Mouse (Mus musculus) heart, adult 2 months (tissue): ENCODE data around the gene Sprtn. TPM values are rescaled to one million over a fixed set of nuclear protein-coding genes. Genes with fewer than 3 reads are reported as not detected.

ENCODE experiments used
- DNase-seq, 2 experiments: peaks; one replicate each; pipeline ENCODE4 v3.0.0; 2021
- H3K27ac ChIP-seq: fragments of 200-600 bp; 2 replicates; pipeline ENCODE4 v1.8.1; 2022
- H3K27me3 ChIP-seq: fragments of 200-500 bp; 2 replicates; pipeline ENCODE4 v1.6.1; 2012; ENCODE audit warnings: mild to moderate bottlenecking, low read length, inconsistent platforms, mixed read lengths; ENCODE audit not compliant: control insufficient read depth, insufficient read depth
- H3K36me3 ChIP-seq: fragments of 200-500 bp; 2 replicates; pipeline ENCODE4 v1.6.1; 2012; ENCODE audit warnings: low read length, inconsistent platforms; ENCODE audit not compliant: control insufficient read depth, insufficient read depth
- H3K4me1 ChIP-seq: fragments of 200-500 bp; 2 replicates; pipeline ENCODE4 v1.6.1; 2011; ENCODE audit warnings: low read length; ENCODE audit not compliant: control insufficient read depth, insufficient read depth
- H3K4me3 ChIP-seq: fragments of 200-600 bp; 2 replicates; pipeline ENCODE4 v1.8.1; 2022
- H3K79me2 ChIP-seq: fragments of 200-500 bp; replicated peaks from 2 replicates; pipeline ENCODE4 v1.6.1; 2012; ENCODE audit warnings: mild to moderate bottlenecking, inconsistent platforms, low read length, moderate library complexity, mixed read lengths; ENCODE audit not compliant: control insufficient read depth, insufficient read depth
- H3K9ac ChIP-seq: fragments of 200-500 bp; 2 replicates; pipeline ENCODE4 v1.6.1; 2012; ENCODE audit warnings: low read depth, mild to moderate bottlenecking, control low read depth, inconsistent platforms, low read length, mixed read lengths
- CTCF ChIP-seq: fragments of 200-600 bp; IDR thresholded peaks from 2 replicates; pipeline ENCODE4 v1.8.1; 2022; ENCODE audit warnings: antibody characterized with exemption, mild to moderate bottlenecking, moderate library complexity
- EP300 ChIP-seq: fragments of 200-500 bp; IDR thresholded peaks from 2 replicates; pipeline ENCODE4 v1.6.1; 2011; ENCODE audit warnings: low read depth, low read length, control low read depth; ENCODE audit not compliant: insufficient read depth
- POLR2A ChIP-seq: fragments of 200-500 bp; IDR thresholded peaks from 2 replicates; pipeline ENCODE4 v1.6.1; 2011; ENCODE audit warnings: mild to moderate bottlenecking, low read depth, low read length, control low read depth; ENCODE audit not compliant: insufficient read depth
- whole genome bisulfite sequencing: fragments of 180-500 bp; shearing (Covaris S2); methylation state at CpG from one replicate; pipeline ENCODE4 v1.1.7; 2018; 5-methylcytosine and 5-hydroxymethylcytosine counted together
- intact Hi-C: fragments of 180-260 bp; cut with DNase I; formaldehyde crosslinking; loops from one replicate; pipeline ENCODE4 v1.15.1; 2025
- polyA plus RNA-seq: library from polyadenylated mRNA; depleted of rRNA; stranded (reverse); fragments of >200 nt; gene quantifications from 2 replicates; pipeline ENCODE4 v1.2.3, GENCODE M21; 2012
- total RNA-seq, 2 experiments: library from RNA; stranded (reverse); gene quantifications; 2 replicates each; pipeline ENCODE4 v1.2.3; 2021

Gene Sprtn
- total and polyA plus RNA-seq, 3 experiments: 8.3 to 10.3 (median 10.3) TPM

DNA sequence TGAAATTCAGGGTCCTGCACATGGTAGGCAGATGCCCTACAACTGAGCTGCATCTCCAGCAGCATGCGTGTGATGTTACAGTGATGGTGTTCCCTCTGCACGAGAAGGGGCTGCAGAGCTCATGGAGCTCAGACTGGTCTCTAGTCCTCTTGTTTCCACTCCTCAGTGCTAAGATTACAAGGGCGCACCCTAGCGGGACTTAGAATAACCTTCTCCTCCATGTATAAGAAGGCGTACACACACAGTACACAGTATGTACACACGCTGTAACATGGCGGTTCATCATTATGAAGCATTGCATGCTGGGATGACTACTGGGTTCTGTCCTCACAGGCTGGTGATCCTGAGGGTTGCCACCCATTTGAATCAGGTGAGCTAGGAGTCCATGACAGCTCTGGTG lies 25.6 kb upstream of the Sprtn start:
- no peak for DNase-seq
- Histone ChIP-seq H3K79me2 (0 out of 2 replicates have a peak, but pooled peaks cover 1% of the 10 kb centered on the region), H3K27me3 (no peaks in the 10 kb centered on the region), H3K9ac (no peak overlapping the region), H3K4me1 (peaks cover 11% of the 10 kb centered on the region; the same call in 1 of the 2 replicates), H3K4me3 (no peak overlapping the region), H3K36me3 (peaks cover 7% of the 10 kb centered on the region), H3K27ac (no peak overlapping the region; the same call in 1 of the 2 replicates)
- 91% methylated on average over 7 of the region's 7 CpGs for WGBS
- intact Hi-C loops: no loop called here
- TF ChIP-seq CTCF (no peak), EP300 (no peak), POLR2A (no peak)

DNA sequence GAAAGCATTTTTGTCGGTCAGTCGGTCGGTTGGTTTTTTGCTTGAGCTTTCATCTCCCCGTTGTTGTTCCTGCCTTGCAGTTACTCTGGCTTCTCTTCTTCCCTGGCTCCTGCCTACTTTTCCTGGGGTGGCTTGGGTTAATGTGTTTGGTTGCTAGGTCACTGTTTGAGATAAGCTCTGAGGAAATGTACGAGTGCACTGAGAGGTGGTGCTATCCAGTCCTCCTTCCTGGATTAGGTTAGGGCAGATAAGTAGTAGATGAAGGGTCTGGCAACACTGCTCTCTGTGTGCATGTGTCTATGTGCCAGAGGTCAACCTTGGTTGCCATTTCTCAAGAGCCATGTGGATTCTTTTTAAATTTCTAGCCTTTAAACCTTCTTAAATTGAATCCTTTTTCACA lies 25.0 kb upstream of the Sprtn start:
- Histone ChIP-seq H3K27ac (peak overlapping the region; percentile 60), H3K36me3 (peaks cover 7% of the 10 kb centered on the region), H3K4me1 (peaks cover 8% of the 10 kb centered on the region; the same call in 1 of the 2 replicates), H3K4me3 (no peak overlapping the region), H3K27me3 (no peaks in the 10 kb centered on the region), H3K79me2 (0 out of 2 replicates have a peak, but pooled peaks cover 1% of the 10 kb centered on the region), H3K9ac (no peak overlapping the region)
- peak in 1 of 2 experiments; percentile 34 for DNase-seq
- WGBS: 28% methylated on average over 5 of the region's 5 CpGs
- intact Hi-C loops: no loop called here
- TF ChIP-seq EP300 (0 out of 2 replicates have a peak, but pooled peaks have one; percentile 23), POLR2A (no peak)

DNA sequence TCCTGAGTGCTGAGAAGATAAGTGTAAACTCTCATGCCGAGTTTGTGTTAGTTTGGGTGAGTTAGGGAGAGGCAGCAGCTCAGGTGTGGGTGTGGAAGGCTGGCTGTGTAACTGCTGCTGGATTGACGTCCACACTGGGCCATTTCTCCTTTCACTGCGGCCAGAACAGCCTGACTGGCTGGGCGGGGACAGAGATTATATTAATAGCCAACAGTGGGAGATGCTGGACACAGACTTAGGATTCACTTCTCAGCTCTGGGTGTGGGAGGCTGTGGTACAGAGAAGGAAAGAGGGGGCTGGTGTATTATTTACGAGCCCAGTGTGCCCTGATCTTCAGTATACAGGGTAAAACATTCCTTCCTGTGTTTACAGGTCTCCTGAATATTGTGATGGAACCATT lies 19.5 kb upstream of the Sprtn start:
- H3K9ac ChIP-seq: no peak overlapping the region
- no peak for TF ChIP-seq POLR2A
- 0 out of 2 replicates have a peak, but pooled peaks have one; percentile 9 for TF ChIP-seq EP300
- no peaks in the 10 kb centered on the region for H3K27me3 ChIP-seq
- intact Hi-C loops: no loop called here
- 0 out of 2 replicates have a peak, but pooled peaks cover 2% of the 10 kb centered on the region for H3K4me1 ChIP-seq
- no peak for DNase-seq
- H3K4me3 ChIP-seq: no peak overlapping the region
- peaks cover 2% of the 10 kb centered on the region; the same call in 1 of the 2 replicates for H3K36me3 ChIP-seq
- 55% methylated on average over 5 of the region's 5 CpGs for WGBS
- H3K27ac ChIP-seq: no peak overlapping the region
- 0 out of 2 replicates have a peak, but pooled peaks cover 1% of the 10 kb centered on the region for H3K79me2 ChIP-seq

DNA sequence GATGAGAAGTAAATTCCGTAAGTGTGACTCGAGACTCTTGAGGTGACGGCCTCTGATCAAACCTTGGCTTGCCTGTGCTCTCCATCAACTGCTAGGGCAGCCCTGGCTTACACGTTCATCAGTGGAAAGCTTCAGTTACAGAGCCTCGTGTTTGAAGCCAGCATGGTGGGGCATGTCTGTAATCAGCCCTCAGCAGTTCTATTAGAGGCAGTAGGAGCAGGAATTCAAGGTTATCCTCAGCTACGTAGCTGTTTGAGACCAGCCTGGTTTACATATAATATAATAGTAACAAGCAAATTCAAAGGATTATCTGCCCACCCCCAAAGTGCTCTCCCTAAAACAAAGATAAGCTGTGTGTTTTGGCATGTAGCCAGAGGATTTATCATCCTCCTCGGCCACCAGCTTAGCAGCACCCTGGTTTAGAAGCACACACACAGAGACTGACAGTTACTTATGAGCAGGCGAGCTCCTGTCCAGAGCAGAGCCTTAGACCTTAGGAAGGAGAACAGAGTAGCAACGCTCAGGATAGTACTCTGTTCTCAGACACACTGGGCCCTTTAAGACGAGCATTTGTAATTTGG lies 18.6 kb upstream of the Sprtn start:
- Histone ChIP-seq H3K36me3 (peaks cover 2% of the 10 kb centered on the region; the same call in 1 of the 2 replicates), H3K27ac (no peak overlapping the region), H3K27me3 (no peaks in the 10 kb centered on the region), H3K4me1 (0 out of 2 replicates have a peak, but pooled peaks cover 2% of the 10 kb centered on the region), H3K9ac (no peak overlapping the region), H3K79me2 (0 out of 2 replicates have a peak, but pooled peaks cover 1% of the 10 kb centered on the region), H3K4me3 (no peak overlapping the region)
- DNase-seq: no peak
- TF ChIP-seq EP300: no peak
- no peak for TF ChIP-seq CTCF
- TF ChIP-seq POLR2A: no peak
- intact Hi-C loops: no loop called here
- 57% methylated on average over 10 of the region's 10 CpGs for WGBS

DNA sequence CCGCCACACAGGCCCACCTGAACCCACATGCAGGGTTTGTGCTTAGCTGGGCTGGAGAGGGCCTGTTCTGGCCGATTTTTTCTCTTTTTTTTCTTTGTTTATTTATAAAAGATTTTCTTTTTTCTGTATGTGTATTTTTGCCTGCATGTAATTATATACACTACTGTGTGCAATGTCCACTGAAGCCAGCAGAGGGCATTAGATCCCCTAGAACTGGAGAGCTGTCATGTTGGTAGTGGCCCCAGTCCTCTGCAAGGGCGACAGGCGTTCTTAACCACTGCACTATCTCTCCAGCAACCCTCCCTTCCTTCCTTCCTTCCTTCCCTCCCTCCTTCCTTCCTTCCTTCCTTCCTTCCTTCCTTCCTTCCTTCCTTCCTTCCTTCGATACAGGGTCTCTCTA lies 9.3 kb upstream of the Sprtn start:
- intact Hi-C loops: no loop called here
- no peak for TF ChIP-seq EP300
- peak; percentile 49 for TF ChIP-seq CTCF
- DNase-seq: no peak
- H3K79me2 ChIP-seq: no peaks in the 10 kb centered on the region
- no peak overlapping the region for H3K27ac ChIP-seq
- H3K9ac ChIP-seq: no peak overlapping the region
- WGBS: 93% methylated on average over 5 of the region's 5 CpGs
- H3K4me1 ChIP-seq: no peaks in the 10 kb centered on the region
- H3K36me3 ChIP-seq: peaks cover 4% of the 10 kb centered on the region
- H3K4me3 ChIP-seq: no peak overlapping the region
- no peaks in the 10 kb centered on the region for H3K27me3 ChIP-seq

DNA sequence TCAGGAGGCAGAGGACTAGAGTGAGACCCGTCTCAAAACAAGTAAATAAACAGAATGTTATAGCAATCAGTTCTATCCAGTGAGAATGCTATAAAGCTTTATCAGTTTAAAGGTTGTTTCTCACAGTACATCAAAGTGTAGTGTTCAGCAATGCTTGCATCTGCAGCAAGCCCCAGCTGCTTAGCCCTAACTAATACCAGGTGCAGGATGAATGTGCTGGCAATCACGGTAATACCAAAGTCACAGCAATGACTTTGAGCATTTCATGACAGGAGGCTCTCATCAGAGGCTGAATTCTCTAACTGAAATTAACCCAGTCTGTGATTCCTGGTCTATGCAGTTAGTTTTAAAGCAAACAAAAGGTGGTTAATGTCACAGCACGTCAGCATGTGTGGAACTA lies 5.1 kb upstream of the Sprtn start:
- Histone ChIP-seq H3K79me2 (no peaks in the 10 kb centered on the region; the same call in 1 of the 2 replicates), H3K36me3 (peaks cover 17% of the 10 kb centered on the region), H3K4me3 (no peak overlapping the region), H3K9ac (no peak overlapping the region), H3K27ac (no peak overlapping the region), H3K4me1 (peaks cover 10% of the 10 kb centered on the region), H3K27me3 (no peaks in the 10 kb centered on the region)
- TF ChIP-seq EP300: no peak
- TF ChIP-seq POLR2A: no peak
- TF ChIP-seq CTCF: no peak
- 60% methylated on average over 3 of the region's 3 CpGs for WGBS
- intact Hi-C loops: no loop called here
- DNase-seq: no peak
